In the genomic region with DNA sequence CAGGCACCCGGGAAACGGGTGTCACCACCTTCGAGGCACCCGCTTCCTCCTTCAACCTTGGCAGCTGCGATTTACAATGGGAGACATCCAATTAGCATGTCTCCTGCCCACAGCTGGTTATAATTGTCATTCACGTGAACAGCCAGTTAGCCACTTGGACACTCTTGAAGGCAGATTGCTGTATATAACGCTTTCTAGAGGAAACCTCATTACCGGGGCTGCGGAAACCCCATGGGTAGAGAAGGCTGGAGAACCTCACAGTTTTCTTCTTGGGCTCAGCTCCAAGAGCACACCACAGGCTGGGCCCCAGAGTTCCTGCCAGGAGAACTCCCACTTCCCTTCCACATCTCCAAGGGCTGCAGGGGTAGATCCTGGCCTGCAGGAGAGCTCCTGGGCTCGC, we compare ENCODE assay signal across 9 mouse cellular contexts.
DNase-seq lines count a peak whose midpoint lies in the region; ATAC-seq and TF ChIP-seq lines count a peak whose summit lies in the region.
"Had no signal": no experiment of that assay in that cellular context is flagged by ENCODE, and none has a peak within 500 bp of the region (broad histone marks: within the 10 kb centered on the region; RNA-seq: fewer than 3 reads in every experiment).

No protein-coding gene starts in this region.

- H3K4me1 ChIP-seq in kidney, postnatal 0 days (replicated peaks; ENCODE audit: insufficient read depth, low read length), result no peaks in the 10 kb centered on the region
- H3K4me1 ChIP-seq in kidney, adult 2 months (ENCODE audit: control insufficient read depth, insufficient read depth, low read length), result no peaks in the 10 kb centered on the region
- peaks cover 7% of the 10 kb centered on the region for H3K4me1 ChIP-seq in forebrain, embryonic 14.5 days (ENCODE audit: control insufficient read depth, insufficient read depth, low read length)
- H3K4me1 ChIP-seq in limb, embryonic 15.5 days, result peaks cover 26% of the 10 kb centered on the region

- no peaks in the 10 kb centered on the region for H3K9me3 ChIP-seq in kidney, postnatal 0 days (replicated peaks; ENCODE audit: low read length)
- no peaks in the 10 kb centered on the region for H3K9me3 ChIP-seq in forebrain, embryonic 14.5 days (replicated peaks; ENCODE audit: control insufficient read depth, low read length)
- no peaks in the 10 kb centered on the region for H3K9me3 ChIP-seq in limb, embryonic 15.5 days
- H3K9me3 ChIP-seq: megakaryocyte, embryonic 14.5 days had no signal

- H3K4me2 ChIP-seq in kidney, postnatal 0 days (ENCODE audit: low read length), result no peak overlapping the region
- H3K4me2 ChIP-seq in forebrain, embryonic 14.5 days (ENCODE audit: low read length), result no peak overlapping the region
- H3K4me2 ChIP-seq in limb, embryonic 15.5 days, result no peak overlapping the region

- ATAC-seq in kidney, postnatal 0 days (replicated peaks; ENCODE audit: low FRiP score, low read depth), result no peak
- ATAC-seq in forebrain, embryonic 14.5 days, result 0 out of 2 replicates have a peak, but pooled peaks have one; percentile 26
- ATAC-seq in limb, embryonic 15.5 days (ENCODE audit: insufficient number of reproducible peaks, low FRiP score, low TSS enrichment, low read depth), result peak; percentile 37; the same call in 1 of the 2 replicates

- TF ChIP-seq POLR2A in kidney, adult 2 months (IDR thresholded peaks at IDR 0.05; ENCODE audit: low read depth, low read length), result no peak

- H3K27ac ChIP-seq in kidney, postnatal 0 days, result no peak overlapping the region
- no peak overlapping the region for H3K27ac ChIP-seq in kidney, adult 2 months (ENCODE audit: insufficient read depth, low read depth, low read length)
- 0 out of 2 replicates have a peak overlapping the region, but pooled peaks have one; percentile 30 for H3K27ac ChIP-seq in forebrain, embryonic 14.5 days (ENCODE audit: low read depth, low read length)
- peak overlapping the region; percentile 55 for H3K27ac ChIP-seq in limb, embryonic 15.5 days

- no peak overlapping the region for H3K9ac ChIP-seq in kidney, postnatal 0 days (ENCODE audit: low read depth, low read length)
- no peak overlapping the region for H3K9ac ChIP-seq in forebrain, embryonic 14.5 days (ENCODE audit: low read length)
- no peak overlapping the region for H3K9ac ChIP-seq in limb, embryonic 15.5 days

- no peak overlapping the region for H3K4me3 ChIP-seq in kidney, postnatal 0 days (replicated peaks; ENCODE audit: low read depth, low read length)
- H3K4me3 ChIP-seq in kidney, adult 2 months (ENCODE audit: insufficient read depth, low read depth, low read length), result no peak overlapping the region
- H3K4me3 ChIP-seq in forebrain, embryonic 14.5 days (ENCODE audit: low read depth, low read length), result no peak overlapping the region
- no peak overlapping the region for H3K4me3 ChIP-seq in limb, embryonic 15.5 days
- H3K4me3 ChIP-seq: megakaryocyte, embryonic 14.5 days had no signal

- WGBS in kidney, postnatal 0 days, result 43% methylated on average over 10 of the region's 10 CpGs
- 43% methylated on average over 10 of the region's 10 CpGs for WGBS in kidney, adult 2 months
- WGBS in forebrain, embryonic 14.5 days, result 33% methylated on average over 10 of the region's 10 CpGs
- WGBS in limb, embryonic 15.5 days, result 21% methylated on average over 10 of the region's 10 CpGs

- TF ChIP-seq CTCF in kidney, postnatal 0 days (IDR thresholded peaks at IDR 0.05; ENCODE audit: low read depth), result no peak
- TF ChIP-seq CTCF in kidney, adult 2 months (conservative IDR thresholded peaks at IDR 0.05; ENCODE audit: insufficient read depth, insufficient read length, low read depth, low read length), result no peak

- peak; percentile 39 for DNase-seq in kidney, postnatal 0 days (ENCODE audit: low spot score)
- DNase-seq in kidney, adult 2 months, result no peak
- peak; percentile 19 for DNase-seq in embryo, embryonic 10.5 days (ENCODE audit: low spot score)
- peak; percentile 39 for DNase-seq in forebrain, embryonic 14.5 days (ENCODE audit: low spot score)
- no peak for DNase-seq in adrenal gland, adult (ENCODE audit: inconsistent age in 2 of 2, low spot score in 1 of 2)
- DNase-seq in adrenal gland, adult 2 months, result no peak
- DNase-seq in thymus, postnatal 14 days, result no peak

- H3K27me3 ChIP-seq in kidney, postnatal 0 days (ENCODE audit: insufficient read depth, low read length), result no peaks in the 10 kb centered on the region
- H3K27me3 ChIP-seq in kidney, adult 2 months (replicated peaks; ENCODE audit: control insufficient read depth, insufficient read depth, low read length), result no peaks in the 10 kb centered on the region
- H3K27me3 ChIP-seq in forebrain, embryonic 14.5 days (replicated peaks; ENCODE audit: control insufficient read depth, insufficient read depth, low read length), result no peaks in the 10 kb centered on the region
- no peaks in the 10 kb centered on the region for H3K27me3 ChIP-seq in limb, embryonic 15.5 days

- H3K36me3 ChIP-seq in kidney, postnatal 0 days (ENCODE audit: insufficient read depth, low read length), result no peaks in the 10 kb centered on the region
- no peaks in the 10 kb centered on the region for H3K36me3 ChIP-seq in kidney, adult 2 months (ENCODE audit: control insufficient read depth, insufficient read depth, low read length)
- no peaks in the 10 kb centered on the region for H3K36me3 ChIP-seq in forebrain, embryonic 14.5 days (ENCODE audit: control insufficient read depth, insufficient read depth, low read length)
- H3K36me3 ChIP-seq in limb, embryonic 15.5 days, result no peaks in the 10 kb centered on the region

Comparison
In these comparisons a context has a peak if more than half of its experiments do, and no peak if none do; other contexts are left out.
1. DNase-seq: peak in kidney, postnatal 0 days (single experiment), embryo, embryonic 10.5 days (single experiment) and forebrain, embryonic 14.5 days (single experiment); none in kidney, adult 2 months (single experiment), adrenal gland, adult (0 of 2), adrenal gland, adult 2 months (single experiment) and thymus, postnatal 14 days (single experiment).
2. H3K27ac ChIP-seq: peak in forebrain, embryonic 14.5 days (single experiment) and limb, embryonic 15.5 days (single experiment); none in kidney, postnatal 0 days (single experiment) and kidney, adult 2 months (single experiment).